Mouse (Mus musculus) MEL (cell line): ENCODE measurements around the gene Tshr. TPM values are rescaled to one million over a fixed set of nuclear protein-coding genes. Genes with fewer than 3 reads are reported as not detected.

Source experiments
- DNase-seq: peaks from one replicate; pipeline ENCODE4 v3.0.0; 2011; ENCODE audit warnings: low read depth, low spot score
- H3K27ac ChIP-seq: 2 replicates; pipeline ENCODE4 v1.5.1; 2012; ENCODE audit warnings: low read depth, mild to moderate bottlenecking, control low read depth, low read length, moderate library complexity; ENCODE audit not compliant: control insufficient read depth
- H3K27me3 ChIP-seq, 2 experiments: fragments of 150-350 bp in 1 of 2; sonication (generic) in 1 of 2; 2 replicates each; pipeline ENCODE4 v1.6.1; 2012; ENCODE audit warnings: low read length in 2 of 2, mild to moderate bottlenecking in 2 of 2, improper control_type of control experiment in 1 of 2, moderate library complexity in 1 of 2; ENCODE audit not compliant: insufficient read depth in 2 of 2, control insufficient read depth in 1 of 2
- H3K36me3 ChIP-seq, 2 experiments: 2 replicates each; pipeline ENCODE4 v1.6.1; 2012 to 2014; ENCODE audit warnings: low read length in 2 of 2, improper control_type of control experiment in 1 of 2, inconsistent platforms in 1 of 2, mild to moderate bottlenecking in 1 of 2; ENCODE audit not compliant: insufficient read depth in 2 of 2, control insufficient read depth in 1 of 2
- H3K4me1 ChIP-seq, 2 experiments: fragments of 150-350 bp in 1 of 2; sonication (generic) in 1 of 2; 2 replicates each; pipeline ENCODE4 v1.6.1; 2012; ENCODE audit warnings: low read length in 2 of 2, improper control_type of control experiment in 1 of 2, mild to moderate bottlenecking in 1 of 2; ENCODE audit not compliant: insufficient read depth in 2 of 2, control insufficient read depth in 1 of 2
- H3K4me3 ChIP-seq, 2 experiments: fragments of 150-350 bp in 1 of 2; sonication (generic) in 1 of 2; 2 replicates each; pipeline ENCODE4 v1.5.1; 2012; ENCODE audit warnings: low read depth in 2 of 2, low read length in 2 of 2, mild to moderate bottlenecking in 2 of 2, moderate library complexity in 2 of 2, control low read depth in 1 of 2, improper control_type of control experiment in 1 of 2; ENCODE audit not compliant: control insufficient read depth in 1 of 2, insufficient read depth in 1 of 2
- H3K79me2 ChIP-seq: 2 replicates; pipeline ENCODE4 v1.6.1; 2012; ENCODE audit warnings: mild to moderate bottlenecking, low read length, moderate library complexity; ENCODE audit not compliant: control insufficient read depth, poor library complexity, insufficient read depth
- H3K9ac ChIP-seq: 2 replicates; pipeline ENCODE4 v1.6.1; 2012; ENCODE audit warnings: low read depth, mild to moderate bottlenecking, control low read depth, low read length, moderate library complexity; ENCODE audit not compliant: control insufficient read depth, poor library complexity, severe bottlenecking
- H3K9me3 ChIP-seq: fragments of 150-350 bp; sonication (generic); replicated peaks from 2 replicates; pipeline ENCODE4 v1.6.1; 2012; ENCODE audit warnings: mild to moderate bottlenecking, low read length, improper control_type of control experiment, moderate library complexity; ENCODE audit not compliant: insufficient read depth
- BHLHE40 ChIP-seq: IDR thresholded peaks from 2 replicates; pipeline ENCODE4 v1.6.1; 2012; ENCODE audit warnings: low read depth, mild to moderate bottlenecking, inconsistent platforms, low read length, improper control_type of control experiment, borderline replicate concordance
- CHD2 ChIP-seq: IDR thresholded peaks from 2 replicates; pipeline ENCODE4 v1.6.1; 2011; ENCODE audit warnings: low read length, improper control_type of control experiment
- CTCF ChIP-seq, 3 experiments: IDR thresholded peaks in 2 of 3; conservative IDR thresholded peaks in 1 of 3; 2 replicates each; pipeline ENCODE4 v1.5.1; 2011 to 2012; ENCODE audit warnings: low read length in 3 of 3, low read depth in 2 of 3, mild to moderate bottlenecking in 2 of 3, improper control_type of control experiment in 1 of 3, inconsistent platforms in 1 of 3, mixed read lengths in 1 of 3, moderate library complexity in 1 of 3; ENCODE audit not compliant: control insufficient read depth in 1 of 3, insufficient read depth in 1 of 3, poor library complexity in 1 of 3, severe bottlenecking in 1 of 3
- E2F4 ChIP-seq: IDR thresholded peaks from 2 replicates; pipeline ENCODE4 v1.6.1; 2011; ENCODE audit warnings: low read depth, low read length, improper control_type of control experiment, borderline replicate concordance
- ELF1 ChIP-seq: IDR thresholded peaks from 2 replicates; pipeline ENCODE4 v1.6.1; 2014; ENCODE audit warnings: low read depth, mild to moderate bottlenecking, inconsistent platforms, low read length, improper control_type of control experiment, moderate library complexity
- EP300 ChIP-seq, 2 experiments: IDR thresholded peaks; 2 replicates each; pipeline ENCODE4 v1.6.1; 2011; ENCODE audit warnings: improper control_type of control experiment in 2 of 2, low read length in 2 of 2, low read depth in 1 of 2, mild to moderate bottlenecking in 1 of 2
- ETS1 ChIP-seq: IDR thresholded peaks from 2 replicates; pipeline ENCODE4 v1.6.1; 2012; ENCODE audit warnings: low read depth, mild to moderate bottlenecking, inconsistent platforms, low read length, improper control_type of control experiment, moderate library complexity
- GABPA ChIP-seq: IDR thresholded peaks from 2 replicates; pipeline ENCODE4 v1.6.1; 2012; ENCODE audit warnings: low read depth, mild to moderate bottlenecking, inconsistent platforms, low read length, improper control_type of control experiment, moderate library complexity
- HCFC1 ChIP-seq: IDR thresholded peaks from 2 replicates; pipeline ENCODE4 v1.6.1; 2012; ENCODE audit warnings: low read depth, mild to moderate bottlenecking, inconsistent platforms, low read length, improper control_type of control experiment, moderate library complexity
- JUND ChIP-seq: IDR thresholded peaks from 2 replicates; pipeline ENCODE4 v1.6.1; 2011; ENCODE audit warnings: low read depth, mild to moderate bottlenecking, improper control_type of control experiment, low read length
- KAT2A ChIP-seq: conservative IDR thresholded peaks from 2 replicates; pipeline ENCODE4 v1.6.1; 2012; ENCODE audit warnings: low read depth, low read length, improper control_type of control experiment, inconsistent platforms
- MAFK ChIP-seq: IDR thresholded peaks from 2 replicates; pipeline ENCODE4 v1.6.1; 2011; ENCODE audit warnings: low read depth, mild to moderate bottlenecking, low read length, improper control_type of control experiment, borderline replicate concordance
- MAX ChIP-seq: IDR thresholded peaks from 2 replicates; pipeline ENCODE4 v1.6.1; 2011; ENCODE audit warnings: low read length, improper control_type of control experiment
- MAZ ChIP-seq: IDR thresholded peaks from 2 replicates; pipeline ENCODE4 v1.6.1; 2012; ENCODE audit warnings: low read depth, mild to moderate bottlenecking, inconsistent platforms, low read length, improper control_type of control experiment
- MEF2A ChIP-seq: IDR thresholded peaks from 2 replicates; pipeline ENCODE4 v1.6.1; 2014; ENCODE audit warnings: low read depth, mild to moderate bottlenecking, inconsistent platforms, low read length, improper control_type of control experiment; ENCODE audit not compliant: poor library complexity, insufficient replicate concordance, severe bottlenecking; ENCODE audit errors: extremely low read depth
- MXI1 ChIP-seq: IDR thresholded peaks from 2 replicates; pipeline ENCODE4 v1.6.1; 2011; ENCODE audit warnings: mild to moderate bottlenecking, low read depth, low read length, improper control_type of control experiment
- MYB ChIP-seq: IDR thresholded peaks from 2 replicates; pipeline ENCODE4 v1.6.1; 2011; ENCODE audit warnings: mild to moderate bottlenecking, low read depth, low read length, improper control_type of control experiment
- MYC ChIP-seq: IDR thresholded peaks from 2 replicates; pipeline ENCODE4 v1.6.1; 2011; ENCODE audit warnings: low read depth, mild to moderate bottlenecking, low read length, improper control_type of control experiment, moderate library complexity
- NELFE ChIP-seq: IDR thresholded peaks from 2 replicates; pipeline ENCODE4 v1.6.1; 2011; ENCODE audit warnings: low read depth, low read length, improper control_type of control experiment
- NRF1 ChIP-seq: IDR thresholded peaks from 2 replicates; pipeline ENCODE4 v1.6.1; 2014; ENCODE audit warnings: low read depth, mild to moderate bottlenecking, inconsistent platforms, low read length, improper control_type of control experiment, moderate library complexity; ENCODE audit not compliant: poor library complexity, insufficient read depth, severe bottlenecking
- POLR2A ChIP-seq, 2 experiments: IDR thresholded peaks; 2 replicates each; pipeline ENCODE4 v1.6.1; 2011 to 2012; ENCODE audit warnings: low read length in 2 of 2, mild to moderate bottlenecking in 2 of 2, control low read depth in 1 of 2, improper control_type of control experiment in 1 of 2, low read depth in 1 of 2, moderate library complexity in 1 of 2; ENCODE audit not compliant: control insufficient read depth in 1 of 2, insufficient read depth in 1 of 2, poor library complexity in 1 of 2
- POLR2AphosphoS2 ChIP-seq: IDR thresholded peaks from 2 replicates; pipeline ENCODE4 v1.6.1; 2011; ENCODE audit warnings: low read length, improper control_type of control experiment
- POLR2AphosphoS5 ChIP-seq: IDR thresholded peaks from 2 replicates; pipeline ENCODE4 v1.6.1; 2012; ENCODE audit warnings: low read depth, borderline replicate concordance, mild to moderate bottlenecking, inconsistent platforms, low read length, moderate library complexity, mixed read lengths
- RAD21 ChIP-seq: IDR thresholded peaks from 2 replicates; pipeline ENCODE4 v1.6.1; 2011; ENCODE audit warnings: mild to moderate bottlenecking, low read depth, low read length, improper control_type of control experiment
- RCOR1 ChIP-seq: IDR thresholded peaks from 2 replicates; pipeline ENCODE4 v1.6.1; 2012; ENCODE audit warnings: low read depth, mild to moderate bottlenecking, inconsistent platforms, low read length, improper control_type of control experiment
- SMC3 ChIP-seq: IDR thresholded peaks from 2 replicates; pipeline ENCODE4 v1.6.1; 2011; ENCODE audit warnings: low read depth, low read length, improper control_type of control experiment
- TAL1 ChIP-seq: IDR thresholded peaks from 2 replicates; pipeline ENCODE4 v1.6.1; 2012; ENCODE audit warnings: mild to moderate bottlenecking, inconsistent platforms, low read length, moderate library complexity, mixed read lengths
- TBP ChIP-seq: IDR thresholded peaks from 2 replicates; pipeline ENCODE4 v1.8.0; 2011; ENCODE audit warnings: low read depth, low read length, improper control_type of control experiment
- TCF12 ChIP-seq: IDR thresholded peaks from 2 replicates; pipeline ENCODE4 v1.6.1; 2014; ENCODE audit warnings: low read depth, mild to moderate bottlenecking, inconsistent platforms, low read length, improper control_type of control experiment, moderate library complexity
- USF1 ChIP-seq: IDR thresholded peaks from 2 replicates; pipeline ENCODE4 v1.6.1; 2014; ENCODE audit warnings: low read depth, mild to moderate bottlenecking, inconsistent platforms, low read length, improper control_type of control experiment, moderate library complexity
- USF2 ChIP-seq, 2 experiments: IDR thresholded peaks; 2 replicates each; pipeline ENCODE4 v1.6.1; 2011 to 2012; ENCODE audit warnings: improper control_type of control experiment in 2 of 2, low read length in 2 of 2, borderline replicate concordance in 1 of 2, inconsistent platforms in 1 of 2, low read depth in 1 of 2, mild to moderate bottlenecking in 1 of 2; ENCODE audit not compliant: insufficient read depth in 1 of 2
- ZC3H11A ChIP-seq: IDR thresholded peaks from 2 replicates; pipeline ENCODE4 v1.6.1; 2012; ENCODE audit warnings: low read depth, mild to moderate bottlenecking, inconsistent platforms, low read length, improper control_type of control experiment
- ZKSCAN1 ChIP-seq: IDR thresholded peaks from 2 replicates; pipeline ENCODE4 v1.6.1; 2012; ENCODE audit warnings: low read depth, mild to moderate bottlenecking, inconsistent platforms, low read length, improper control_type of control experiment, moderate library complexity
- ZMIZ1 ChIP-seq: IDR thresholded peaks from 2 replicates; pipeline ENCODE4 v1.6.1; 2012; ENCODE audit warnings: low read depth, mild to moderate bottlenecking, inconsistent platforms, low read length, improper control_type of control experiment, moderate library complexity
- ZNF384 ChIP-seq: IDR thresholded peaks from 2 replicates; pipeline ENCODE4 v1.6.1; 2012; ENCODE audit warnings: low read depth, mild to moderate bottlenecking, inconsistent platforms, low read length, improper control_type of control experiment
- polyA plus RNA-seq, 2 experiments: library from polyadenylated mRNA; stranded (reverse) in 1 of 2; unstranded in 1 of 2; fragments of >175 nt in 1 of 2; fragments of >200 nt in 1 of 2; gene quantifications; 2 replicates each; pipeline versions ENCODE4 v1.2.1 to v1.2.4; 2012; ENCODE audit warnings: low replicate concordance in 2 of 2, low read depth in 1 of 2; ENCODE audit not compliant: insufficient read length in 2 of 2, insufficient read depth in 1 of 2, missing spikeins in 1 of 2
- total RNA-seq: library from RNA; depleted of rRNA; stranded (reverse); fragments of 300-350 nt; gene quantifications from 2 replicates; pipeline ENCODE4 v1.2.3, GENCODE M21; 2012; rRNA removed

The Tshr gene
- total RNA-seq (not detected in 2 replicates), polyA plus RNA-seq (not detected)

DNA sequence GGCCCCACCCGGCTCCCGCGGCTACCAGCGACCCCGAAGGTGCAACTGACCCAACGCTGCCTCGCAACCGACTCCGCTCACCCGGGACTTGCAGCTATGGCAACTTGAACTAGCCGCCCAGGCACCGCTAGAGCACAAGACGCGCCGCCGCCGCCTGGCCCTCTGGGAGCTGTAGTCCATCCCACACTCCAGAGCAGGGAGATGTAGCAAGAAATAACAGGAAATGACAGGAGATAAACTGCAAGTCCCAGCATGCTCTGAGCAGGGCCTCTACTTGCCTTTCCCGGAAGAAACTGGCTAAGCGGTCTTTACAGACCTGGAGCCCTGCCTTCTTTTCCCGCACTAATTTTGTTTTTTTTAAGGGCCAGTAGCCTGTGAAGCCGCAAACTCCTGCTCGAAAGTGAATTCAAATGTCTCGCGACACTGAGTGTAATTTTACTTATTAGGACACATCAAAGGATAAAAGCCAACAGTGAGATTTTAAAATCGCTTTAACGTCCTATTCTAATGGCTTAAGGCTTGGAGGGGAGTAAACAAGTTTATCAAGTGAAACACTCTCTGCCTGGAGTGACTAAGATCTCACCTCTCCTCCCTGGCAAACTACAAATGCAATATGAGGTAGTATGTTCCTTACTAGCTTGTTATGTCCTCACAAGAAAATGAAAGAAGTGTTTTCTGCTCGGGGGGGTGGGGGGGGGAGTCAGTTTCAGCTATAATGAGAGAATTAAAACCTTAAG lies at the start of gene Tshr, which contains the start of gene Cep128:
Tshr (plus strand) TSS at position 283 of the 737 bp plus-strand sequence.
Cep128 (minus strand) TSS at position 129 of the 737 bp plus-strand sequence.
- Histone ChIP-seq H3K4me1 (peaks cover 0 to 6% of the 10 kb centered on the region in 2 experiments; a peak in 2 of 4 replicates), H3K9me3 (no peaks in the 10 kb centered on the region), H3K36me3 (peaks cover 0 to 13% of the 10 kb centered on the region in 2 experiments; a peak in 3 of 4 replicates), H3K27ac (peak within 1 kb of the TSS; percentile 80), H3K79me2 (peaks cover 12% of the 10 kb centered on the region), H3K27me3 (no peaks in the 10 kb centered on the region), H3K4me3 (peak within 1 kb of the TSS; percentile 76 to 78), H3K9ac (peak within 1 kb of the TSS; percentile 77)
- DNase-seq = peak; percentile 98
- no peak for TF ChIP-seq RAD21
- peak; percentile 67 for TF ChIP-seq ZNF384
- TF ChIP-seq MYC = peak; percentile 59
- TF ChIP-seq TBP = peak; percentile 80
- no peak for TF ChIP-seq BHLHE40
- TF ChIP-seq POLR2A (IDR thresholded peaks at IDR 0.05; ENCODE audit: control insufficient read depth in 1 of 2, insufficient read depth in 1 of 2, low read depth in 1 of 2, low read length in 2 of 2, poor library complexity in 1 of 2) = peak in 1 of 2 experiments; percentile 77; a peak in 3 of 4 replicates
- TF ChIP-seq MYB = no peak
- no peak for TF ChIP-seq MAX
- peak; percentile 19; the same call in 1 of the 2 replicates for TF ChIP-seq ZMIZ1
- TF ChIP-seq POLR2AphosphoS5 = no peak
- TF ChIP-seq USF2 (IDR thresholded peaks at IDR 0.05; ENCODE audit: borderline replicate concordance in 1 of 2, insufficient read depth in 1 of 2, low read depth in 1 of 2, low read length in 2 of 2) = no peak
- TF ChIP-seq USF1 = no peak
- TF ChIP-seq NRF1 = peak; percentile 58
- no peak for TF ChIP-seq ZKSCAN1
- TF ChIP-seq MEF2A = no peak
- peak; percentile 99 for TF ChIP-seq ELF1
- no peak for TF ChIP-seq ETS1
- peak; percentile 89 for TF ChIP-seq KAT2A
- TF ChIP-seq CTCF (IDR thresholded peaks at IDR 0.05 in 2 of 3, conservative IDR thresholded peaks at IDR 0.05 in 1 of 3; ENCODE audit: control insufficient read depth in 1 of 3, insufficient read depth in 1 of 3, low read depth in 2 of 3, low read length in 3 of 3, poor library complexity in 1 of 3, severe bottlenecking in 1 of 3) = no peak
- TF ChIP-seq HCFC1 = peak; percentile 100
- TF ChIP-seq MXI1 = peak; percentile 69
- no peak for TF ChIP-seq JUND
- TF ChIP-seq RCOR1 = no peak
- TF ChIP-seq MAFK = no peak
- no peak for TF ChIP-seq SMC3
- no peak for TF ChIP-seq GABPA
- peak; percentile 49 for TF ChIP-seq NELFE
- no peak for TF ChIP-seq POLR2AphosphoS2
- TF ChIP-seq CHD2 = no peak
- TF ChIP-seq TCF12 = 0 out of 2 replicates have a peak, but pooled peaks have one; percentile 13
- TF ChIP-seq TAL1 = no peak
- 0 out of 2 replicates have a peak, but pooled peaks have one; percentile 1 for TF ChIP-seq MAZ
- no peak for TF ChIP-seq E2F4
- 0 out of 4 replicates have a peak, but pooled peaks of 1 of the 2 experiments have one; percentile 17 for TF ChIP-seq EP300 (IDR thresholded peaks at IDR 0.05; ENCODE audit: low read depth in 1 of 2, low read length in 2 of 2)
- TF ChIP-seq ZC3H11A = no peak
